Mouse (Mus musculus): ENCODE results near the gene Tas2r104. TPM values are rescaled to one million over a fixed set of nuclear protein-coding genes. Genes with fewer than 3 reads are reported as not detected.

Tas2r104 gene
- total RNA-seq (2015) (not detected in 2 replicates), total RNA-seq (2017) (not detected in 2 replicates)

GRCm38 (mm10) chr6:131685644-131686043 lies at the start of gene Tas2r104:
Gene Tas2r104, minus strand, starts transcription at chr6:131685744.
- no peak for ATAC-seq (replicated peaks; ENCODE audit: poor library complexity)

DNA sequence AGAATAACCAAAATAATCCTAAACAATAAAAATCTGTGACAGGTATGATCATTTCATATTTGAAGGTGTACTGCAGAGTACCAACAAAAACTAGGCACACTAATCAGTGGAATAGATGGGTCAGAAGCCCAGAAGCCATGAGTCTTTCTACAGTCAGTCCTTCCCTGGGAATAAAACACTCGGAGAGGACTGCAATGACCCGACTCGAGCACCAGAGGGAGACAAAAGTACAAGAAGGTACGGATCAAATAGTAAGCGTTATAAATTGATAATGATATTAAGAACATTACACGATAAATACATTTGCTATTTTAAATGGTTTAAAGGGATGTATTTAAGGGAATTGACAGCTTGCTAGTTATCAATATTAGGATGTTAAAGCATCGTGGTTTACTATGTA lies 27.3 kb upstream of the Tas2r104 start:
- peak; percentile 70 for ATAC-seq (replicated peaks; ENCODE audit: poor library complexity)

- no peak for ATAC-seq (replicated peaks; ENCODE audit: poor library complexity)
Measured at GRCm38 (mm10) chr6:131689963-131690362, 4.4 kb upstream of the Tas2r104 start, which contains the start of gene Tas2r114. Gene Tas2r114, minus strand, starts transcription at chr6:131690063.

DNA sequence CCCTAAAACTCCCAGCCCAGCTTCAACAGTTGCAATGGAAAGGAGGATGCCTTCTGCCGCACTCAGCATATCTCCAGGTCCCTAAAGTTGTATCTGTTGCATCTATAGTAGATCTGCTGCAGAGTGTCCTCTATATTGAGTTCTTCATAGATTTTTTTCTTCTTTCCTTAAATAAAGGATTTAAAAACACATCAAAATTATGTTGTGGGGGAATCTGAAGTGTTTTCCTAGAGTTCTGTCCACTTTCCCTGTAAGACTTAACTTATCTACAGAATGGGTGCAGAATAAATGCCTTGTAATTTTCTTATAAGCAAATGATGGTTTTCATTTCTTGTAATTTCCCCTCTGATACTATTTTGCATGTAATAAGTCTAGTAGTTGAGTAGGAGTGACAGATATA lies 1.9 kb upstream of the Tas2r104 start, which contains the start of gene Tas2r105:
Gene Tas2r105, minus strand, starts transcription at position 101 of the 400 bp plus-strand sequence.
- ATAC-seq (replicated peaks; ENCODE audit: poor library complexity): no peak

DNA sequence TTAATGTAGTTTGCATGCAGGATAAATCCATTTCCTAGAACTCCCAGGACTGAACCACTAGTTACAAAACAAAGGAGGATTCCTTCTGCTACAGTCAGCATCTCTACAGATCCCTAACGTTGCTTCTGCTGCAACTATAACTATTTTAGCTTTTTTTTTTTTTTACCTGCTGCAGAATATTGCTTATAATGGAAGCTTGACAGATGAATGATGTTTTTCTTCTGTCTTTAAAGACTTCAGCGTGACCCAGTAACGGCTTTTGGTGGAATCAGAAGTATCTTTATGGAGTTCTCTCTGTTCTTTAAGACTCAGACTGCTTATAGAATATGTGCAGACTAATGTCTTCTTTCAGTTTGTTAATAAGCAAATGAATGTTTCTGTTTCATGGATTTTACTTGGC lies 6.8 kb downstream of the Tas2r104 start, which contains the start of gene Tas2r106:
Gene Tas2r106, minus strand, starts transcription at position 101 of the 400 bp plus-strand sequence.
- no peak for ATAC-seq (replicated peaks; ENCODE audit: poor library complexity)

GRCm38 (mm10) chr6:131660049-131660448 lies 25.5 kb downstream of the Tas2r104 start, which contains the start of gene Tas2r107:
Gene Tas2r107, minus strand, starts transcription at chr6:131660149.
- no peak for ATAC-seq (replicated peaks; ENCODE audit: poor library complexity)

Other genes with a start within 250 kb of the Tas2r104 start
- not detected in 2 replicates for gene 5430401F13Rik, start 199.3 kb downstream of the Tas2r104 start, total RNA-seq (2015)
- not detected in 2 replicates for gene 5430401F13Rik, start 199.3 kb downstream of the Tas2r104 start, total RNA-seq (2017)
- not detected in 2 replicates for gene Gm6619, start 199.3 kb downstream of the Tas2r104 start, total RNA-seq (2015)
- not detected in 2 replicates for gene Gm6619, start 199.3 kb downstream of the Tas2r104 start, total RNA-seq (2017)
- gene Tas2r130, start 54.8 kb downstream of the Tas2r104 start, total RNA-seq (2015): not detected in 2 replicates
- not detected in 2 replicates for gene Tas2r130, start 54.8 kb downstream of the Tas2r104 start, total RNA-seq (2017)
- gene Tas2r107, start 25.6 kb downstream of the Tas2r104 start, total RNA-seq (2015): not detected in 2 replicates
- not detected in 2 replicates for gene Tas2r107, start 25.6 kb downstream of the Tas2r104 start, total RNA-seq (2017)
- gene Tas2r106, start 6.9 kb downstream of the Tas2r104 start, total RNA-seq (2015): not detected in 2 replicates
- not detected in 2 replicates for gene Tas2r106, start 6.9 kb downstream of the Tas2r104 start, total RNA-seq (2017)
- gene Tas2r105, start 1.8 kb upstream of the Tas2r104 start, total RNA-seq (2015): not detected in 2 replicates
- gene Tas2r105, start 1.8 kb upstream of the Tas2r104 start, total RNA-seq (2017): not detected in 2 replicates
- gene Tas2r114, start 4.3 kb upstream of the Tas2r104 start, total RNA-seq (2015): not detected in 2 replicates
- not detected in 2 replicates for gene Tas2r114, start 4.3 kb upstream of the Tas2r104 start, total RNA-seq (2017)

Measured in megakaryocyte progenitor cell, adult 5-6 weeks (primary cell).